Mouse (Mus musculus): ENCODE results near the gene Sh2d4b. TPM values are rescaled to one million over a fixed set of nuclear protein-coding genes. Genes with fewer than 3 reads are reported as not detected.

Gene Sh2d4b
- polyA plus RNA-seq (2015; fragmentation: Nextera tagmentation; extraction: Ambion mirVana): 1.5 and 1.6 TPM in 2 replicates

GRCm38 (mm10) chr14:40893196-40893595 lies at the start of gene Sh2d4b:
TSS of gene Sh2d4b (minus strand) at chr14:40893266.
- peaks cover 8% of the 10 kb centered on the region; the same call in 1 of the 2 replicates for H3K4me1 ChIP-seq (replicated peaks)
- H3K36me3 ChIP-seq: no peaks in the 10 kb centered on the region
- no peak within 1 kb of the TSS for H3K4me3 ChIP-seq
- H3K9me3 ChIP-seq: no peaks in the 10 kb centered on the region
- H3K9ac ChIP-seq: peak within 1 kb of the TSS; percentile 32
- 91% methylated on average over 3 of the region's 3 CpGs for WGBS
- no peak within 1 kb of the TSS for H3K4me2 ChIP-seq
- H3K27me3 ChIP-seq: no peaks in the 10 kb centered on the region
- no peak within 1 kb of the TSS; the same call in 1 of the 2 replicates for H3K27ac ChIP-seq (replicated peaks)
- no peak for ATAC-seq (ENCODE audit: low read depth)

GRCm38 (mm10) chr14:40942429-40942828 lies 49.4 kb upstream of the Sh2d4b start:
- Histone ChIP-seq H3K27me3 (no peaks in the 10 kb centered on the region), H3K4me3 (no peak overlapping the region), H3K4me2 (no peak overlapping the region), H3K4me1 (replicated peaks) (no peaks in the 10 kb centered on the region; the same call in 1 of the 2 replicates), H3K36me3 (0 out of 2 replicates have a peak, but pooled peaks cover 9% of the 10 kb centered on the region), H3K27ac (replicated peaks) (no peak overlapping the region), H3K9ac (no peak overlapping the region), H3K9me3 (0 out of 2 replicates have a peak, but pooled peaks cover 2% of the 10 kb centered on the region)
- 91% methylated on average over 2 of the region's 2 CpGs for WGBS
- no peak for ATAC-seq (ENCODE audit: low read depth)

GRCm38 (mm10) chr14:40938380-40938987 lies 45.4 kb upstream of the Sh2d4b start:
- peaks cover 30% of the 10 kb centered on the region for H3K4me1 ChIP-seq (replicated peaks)
- no peaks in the 10 kb centered on the region for H3K27me3 ChIP-seq
- H3K27ac ChIP-seq (replicated peaks): no peak overlapping the region
- H3K36me3 ChIP-seq: no peaks in the 10 kb centered on the region
- H3K9ac ChIP-seq: no peak overlapping the region
- H3K9me3 ChIP-seq: no peaks in the 10 kb centered on the region
- WGBS: 77% methylated on average over 11 of the region's 11 CpGs
- no peak for ATAC-seq (ENCODE audit: low read depth)
- H3K4me3 ChIP-seq: no peak overlapping the region
- H3K4me2 ChIP-seq: no peak overlapping the region

GRCm38 (mm10) chr14:40937052-40937451 lies 44.0 kb upstream of the Sh2d4b start:
- 77% methylated on average over 4 of the region's 4 CpGs for WGBS
- Histone ChIP-seq H3K4me2 (no peak overlapping the region), H3K27me3 (no peaks in the 10 kb centered on the region), H3K9me3 (no peaks in the 10 kb centered on the region), H3K4me1 (replicated peaks) (peaks cover 41% of the 10 kb centered on the region), H3K36me3 (0 out of 2 replicates have a peak, but pooled peaks cover 4% of the 10 kb centered on the region), H3K27ac (replicated peaks) (no peak overlapping the region), H3K4me3 (no peak overlapping the region), H3K9ac (no peak overlapping the region)
- ATAC-seq (ENCODE audit: low read depth): no peak

- ATAC-seq (ENCODE audit: low read depth): no peak
- no peaks in the 10 kb centered on the region for H3K9me3 ChIP-seq
- peaks cover 57% of the 10 kb centered on the region for H3K4me1 ChIP-seq (replicated peaks)
- 0 out of 2 replicates have a peak, but pooled peaks cover 4% of the 10 kb centered on the region for H3K36me3 ChIP-seq
- H3K4me3 ChIP-seq: no peak overlapping the region
- no peak overlapping the region for H3K4me2 ChIP-seq
- H3K9ac ChIP-seq: no peak overlapping the region
- 89% methylated on average over 1 of the region's 1 CpGs for WGBS
- no peaks in the 10 kb centered on the region for H3K27me3 ChIP-seq
- no peak overlapping the region for H3K27ac ChIP-seq (replicated peaks)
Observed at GRCm38 (mm10) chr14:40935481-40935880, 42.4 kb upstream of the Sh2d4b start.

- no peak overlapping the region for H3K4me2 ChIP-seq
- H3K36me3 ChIP-seq: 0 out of 2 replicates have a peak, but pooled peaks cover 4% of the 10 kb centered on the region
- 62% methylated on average over 2 of the region's 2 CpGs for WGBS
- H3K4me1 ChIP-seq (replicated peaks): peaks cover 61% of the 10 kb centered on the region
- H3K9me3 ChIP-seq: no peaks in the 10 kb centered on the region
- H3K27ac ChIP-seq (replicated peaks): no peak overlapping the region
- H3K4me3 ChIP-seq: no peak overlapping the region
- H3K27me3 ChIP-seq: no peaks in the 10 kb centered on the region
- ATAC-seq (ENCODE audit: low read depth): no peak
- no peak overlapping the region for H3K9ac ChIP-seq
Observed at GRCm38 (mm10) chr14:40935054-40935453, 42.0 kb upstream of the Sh2d4b start.

GRCm38 (mm10) chr14:40933328-40933727 lies 40.3 kb upstream of the Sh2d4b start:
- Histone ChIP-seq H3K4me3 (no peak overlapping the region), H3K4me2 (no peak overlapping the region), H3K9ac (no peak overlapping the region), H3K27ac (replicated peaks) (no peak overlapping the region), H3K36me3 (0 out of 2 replicates have a peak, but pooled peaks cover 5% of the 10 kb centered on the region), H3K27me3 (no peaks in the 10 kb centered on the region), H3K9me3 (no peaks in the 10 kb centered on the region), H3K4me1 (replicated peaks) (peaks cover 77% of the 10 kb centered on the region)
- 92% methylated on average over 7 of the region's 7 CpGs for WGBS
- no peak for ATAC-seq (ENCODE audit: low read depth)

GRCm38 (mm10) chr14:40932225-40932624 lies 39.2 kb upstream of the Sh2d4b start:
- H3K27me3 ChIP-seq: no peaks in the 10 kb centered on the region
- H3K27ac ChIP-seq (replicated peaks): 0 out of 2 replicates have a peak overlapping the region, but pooled peaks have one; percentile 33
- no peak overlapping the region for H3K4me2 ChIP-seq
- H3K4me3 ChIP-seq: no peak overlapping the region
- H3K9ac ChIP-seq: no peak overlapping the region
- H3K36me3 ChIP-seq: 0 out of 2 replicates have a peak, but pooled peaks cover 7% of the 10 kb centered on the region
- no peak for ATAC-seq (ENCODE audit: low read depth)
- no peaks in the 10 kb centered on the region for H3K9me3 ChIP-seq
- 91% methylated on average over 9 of the region's 9 CpGs for WGBS
- H3K4me1 ChIP-seq (replicated peaks): peaks cover 86% of the 10 kb centered on the region

- H3K4me2 ChIP-seq: no peak overlapping the region
- no peak overlapping the region for H3K4me3 ChIP-seq
- no peak overlapping the region for H3K9ac ChIP-seq
- ATAC-seq (ENCODE audit: low read depth): no peak
- WGBS: 58% methylated on average over 3 of the region's 3 CpGs
- H3K4me1 ChIP-seq (replicated peaks): peaks cover 79% of the 10 kb centered on the region
- peak overlapping the region; percentile 33; the same call in 1 of the 2 replicates for H3K27ac ChIP-seq (replicated peaks)
- H3K9me3 ChIP-seq: no peaks in the 10 kb centered on the region
- H3K36me3 ChIP-seq: 0 out of 2 replicates have a peak, but pooled peaks cover 7% of the 10 kb centered on the region
- H3K27me3 ChIP-seq: no peaks in the 10 kb centered on the region
Observed at GRCm38 (mm10) chr14:40931115-40931829, 38.2 kb upstream of the Sh2d4b start.

- Histone ChIP-seq H3K27ac (replicated peaks) (no peak overlapping the region), H3K9ac (no peak overlapping the region), H3K4me2 (no peak overlapping the region), H3K36me3 (0 out of 2 replicates have a peak, but pooled peaks cover 7% of the 10 kb centered on the region), H3K4me1 (replicated peaks) (peaks cover 66% of the 10 kb centered on the region), H3K9me3 (no peaks in the 10 kb centered on the region), H3K4me3 (no peak overlapping the region), H3K27me3 (no peaks in the 10 kb centered on the region)
- no peak for ATAC-seq (ENCODE audit: low read depth)
- WGBS: 94% methylated on average over 2 of the region's 2 CpGs
Observed at GRCm38 (mm10) chr14:40929943-40930342, 36.9 kb upstream of the Sh2d4b start.

GRCm38 (mm10) chr14:40928897-40929296 lies 35.8 kb upstream of the Sh2d4b start:
- peaks cover 70% of the 10 kb centered on the region for H3K4me1 ChIP-seq (replicated peaks)
- no peaks in the 10 kb centered on the region for H3K9me3 ChIP-seq
- peak overlapping the region; percentile 13; the same call in 1 of the 2 replicates for H3K27ac ChIP-seq (replicated peaks)
- H3K9ac ChIP-seq: no peak overlapping the region
- 0 out of 2 replicates have a peak, but pooled peaks cover 7% of the 10 kb centered on the region for H3K36me3 ChIP-seq
- ATAC-seq (ENCODE audit: low read depth): no peak
- WGBS: 50% methylated on average over 5 of the region's 5 CpGs
- H3K27me3 ChIP-seq: no peaks in the 10 kb centered on the region
- no peak overlapping the region for H3K4me3 ChIP-seq
- H3K4me2 ChIP-seq: no peak overlapping the region

- Histone ChIP-seq H3K9ac (no peak overlapping the region), H3K4me2 (no peak overlapping the region), H3K4me3 (no peak overlapping the region), H3K9me3 (no peaks in the 10 kb centered on the region), H3K27ac (replicated peaks) (no peak overlapping the region), H3K36me3 (peaks cover 9% of the 10 kb centered on the region; the same call in 1 of the 2 replicates), H3K4me1 (replicated peaks) (peaks cover 55% of the 10 kb centered on the region), H3K27me3 (no peaks in the 10 kb centered on the region)
- WGBS: 80% methylated on average over 2 of the region's 2 CpGs
- ATAC-seq (ENCODE audit: low read depth): no peak
Observed at GRCm38 (mm10) chr14:40927041-40927440, 34.0 kb upstream of the Sh2d4b start.
